Mouse (Mus musculus): Measurements from ENCODE around the gene Rnd1. TPM values are rescaled to one million over a fixed set of nuclear protein-coding genes. Genes with fewer than 3 reads are reported as not detected.

Gene Rnd1
- polyA plus RNA-seq, 1 experiment from 2014 or later: 3.1 TPM

DNA sequence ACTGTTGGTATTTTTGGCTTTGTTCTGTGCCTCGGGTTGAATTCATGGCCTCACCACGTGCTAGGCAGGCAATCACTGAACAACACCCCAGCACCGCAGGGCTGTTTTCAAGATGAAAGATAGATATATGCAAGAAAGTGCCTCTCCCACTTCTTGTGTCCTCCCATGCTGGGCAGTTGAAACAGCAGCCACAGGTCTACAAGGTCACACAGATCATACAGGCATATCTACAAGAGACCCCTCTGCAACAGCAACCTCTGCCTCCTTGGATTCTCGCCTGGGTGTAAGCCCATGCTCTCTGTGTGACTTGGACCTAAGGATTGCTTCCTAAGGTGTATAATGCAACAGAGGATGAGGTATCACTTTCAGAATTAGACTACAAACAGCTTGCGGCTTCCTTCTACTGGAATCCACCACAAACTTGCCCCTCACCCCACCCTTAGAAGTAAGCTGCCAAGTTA is 53.9 kb downstream of the Rnd1 start:
- H3K4me3 ChIP-seq (ENCODE audit: low read depth, low read length): no peak overlapping the region
- H3K36me3 ChIP-seq (ENCODE audit: insufficient read depth, low read length): no peaks in the 10 kb centered on the region
- H3K27me3 ChIP-seq (replicated peaks; ENCODE audit: insufficient read depth, low read length): no peaks in the 10 kb centered on the region
- H3K9ac ChIP-seq (replicated peaks; ENCODE audit: low read depth): no peak overlapping the region
- H3K27ac ChIP-seq (ENCODE audit: low read length): no peak overlapping the region
- no peak for TF ChIP-seq CTCF (IDR thresholded peaks at IDR 0.05)
- no peak for TF ChIP-seq EP300 (IDR thresholded peaks at IDR 0.05)
- no peaks in the 10 kb centered on the region for H3K9me3 ChIP-seq (ENCODE audit: low read length)
- ATAC-seq (no peak), DNase-seq (ENCODE audit: low spot score) (no peak)
- 47% methylated on average over 5 of the region's 5 CpGs for WGBS
- no peak overlapping the region for H3K4me2 ChIP-seq (replicated peaks; ENCODE audit: low read depth, low read length)
- peaks cover under 1% of the 10 kb centered on the region; the same call in 1 of the 2 replicates for H3K4me1 ChIP-seq (ENCODE audit: insufficient read depth, low read depth, low read length)

DNA sequence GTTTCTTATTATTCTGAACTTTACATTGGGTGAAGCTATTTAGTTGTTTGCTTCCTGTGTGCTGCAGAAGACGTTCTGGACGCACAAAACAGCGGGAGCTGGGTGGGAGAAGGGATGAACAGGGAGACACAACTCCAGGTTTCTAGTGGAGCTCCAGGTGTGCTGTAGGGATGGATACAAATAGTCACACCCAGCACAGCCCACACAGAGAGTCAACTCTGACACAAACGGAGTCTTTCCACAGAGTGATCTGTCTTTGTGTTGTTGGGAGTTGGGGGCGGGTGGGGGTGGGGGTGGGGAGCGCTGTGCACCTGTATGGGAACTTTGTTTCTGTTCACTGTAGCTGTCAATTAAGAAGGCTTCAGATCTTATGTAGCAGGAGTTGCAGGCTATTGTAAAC is 54.5 kb downstream of the Rnd1 start:
- 29% methylated on average over 6 of the region's 6 CpGs for WGBS
- TF ChIP-seq EP300 (IDR thresholded peaks at IDR 0.05) (no peak), CTCF (IDR thresholded peaks at IDR 0.05) (no peak)

DNA sequence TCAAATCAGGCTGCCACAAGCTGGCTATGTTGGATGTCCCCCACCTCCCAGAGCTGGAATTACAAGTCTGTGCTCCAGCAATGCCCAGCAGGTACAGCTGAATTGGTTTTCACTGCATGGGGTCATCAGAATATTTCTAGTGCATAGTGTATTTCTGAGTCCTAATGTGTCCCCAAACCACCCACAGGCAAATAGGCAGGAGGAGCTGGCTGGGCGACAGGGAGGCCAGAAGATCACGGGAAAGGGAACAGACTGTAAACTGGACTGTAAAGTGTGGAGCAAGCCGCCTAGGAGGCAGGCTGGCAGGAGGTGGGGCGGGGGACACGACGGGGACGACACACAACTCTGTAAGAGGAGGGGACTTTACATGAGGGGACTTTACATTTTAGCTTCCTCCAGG is 55.1 kb downstream of the Rnd1 start:
- TF ChIP-seq CTCF (IDR thresholded peaks at IDR 0.05) (no peak), EP300 (IDR thresholded peaks at IDR 0.05) (no peak)
- Histone ChIP-seq H3K9me3 (ENCODE audit: low read length) (no peaks in the 10 kb centered on the region), H3K27me3 (replicated peaks; ENCODE audit: insufficient read depth, low read length) (no peaks in the 10 kb centered on the region), H3K36me3 (ENCODE audit: insufficient read depth, low read length) (no peaks in the 10 kb centered on the region), H3K27ac (ENCODE audit: low read length) (no peak overlapping the region), H3K9ac (replicated peaks; ENCODE audit: low read depth) (no peak overlapping the region), H3K4me1 (ENCODE audit: insufficient read depth, low read depth, low read length) (no peaks in the 10 kb centered on the region), H3K4me3 (ENCODE audit: low read depth, low read length) (no peak overlapping the region), H3K4me2 (replicated peaks; ENCODE audit: low read depth, low read length) (no peak overlapping the region)
- WGBS: 9% methylated on average over 7 of the region's 7 CpGs
- DNase-seq (ENCODE audit: low spot score) (no peak), ATAC-seq (no peak)

More for the DNA sequence above, 54.5 kb downstream of the Rnd1 start:
- H3K4me2 ChIP-seq (replicated peaks; ENCODE audit: low read depth, low read length): no peak overlapping the region
- H3K27me3 ChIP-seq (replicated peaks; ENCODE audit: insufficient read depth, low read length): no peaks in the 10 kb centered on the region
- H3K4me1 ChIP-seq (ENCODE audit: insufficient read depth, low read depth, low read length): no peaks in the 10 kb centered on the region
- H3K4me3 ChIP-seq (ENCODE audit: low read depth, low read length): no peak overlapping the region
- H3K9me3 ChIP-seq (ENCODE audit: low read length): no peaks in the 10 kb centered on the region
- no peak overlapping the region for H3K27ac ChIP-seq (ENCODE audit: low read length)
- no peak overlapping the region for H3K9ac ChIP-seq (replicated peaks; ENCODE audit: low read depth)
- DNase-seq (ENCODE audit: low spot score): no peak
- ATAC-seq: no peak
- no peaks in the 10 kb centered on the region for H3K36me3 ChIP-seq (ENCODE audit: insufficient read depth, low read length)

DNA sequence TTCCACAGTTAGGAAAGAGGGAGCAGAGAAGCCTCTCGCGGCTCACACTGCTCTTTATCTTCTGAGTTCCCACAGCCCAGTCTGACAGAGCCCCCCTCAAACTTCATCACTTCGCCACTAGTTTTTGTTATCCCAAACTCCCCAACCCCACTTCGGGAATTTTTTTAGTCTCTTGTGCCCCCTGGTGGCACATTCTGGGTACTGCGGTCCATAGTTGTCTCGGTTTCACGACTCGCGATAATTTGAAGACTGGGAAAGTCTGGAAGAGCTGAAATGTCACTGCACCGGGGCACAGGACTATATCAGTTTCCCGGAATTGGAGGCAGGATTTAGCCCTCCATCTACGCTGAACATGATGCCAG is 60.1 kb downstream of the Rnd1 start:
- Histone ChIP-seq H3K27me3 (replicated peaks; ENCODE audit: insufficient read depth, low read length) (no peaks in the 10 kb centered on the region), H3K9ac (replicated peaks; ENCODE audit: low read depth) (no peak overlapping the region), H3K9me3 (ENCODE audit: low read length) (no peaks in the 10 kb centered on the region), H3K27ac (ENCODE audit: low read length) (no peak overlapping the region), H3K4me2 (replicated peaks; ENCODE audit: low read depth, low read length) (no peak overlapping the region), H3K4me3 (ENCODE audit: low read depth, low read length) (no peak overlapping the region), H3K36me3 (ENCODE audit: insufficient read depth, low read length) (no peaks in the 10 kb centered on the region), H3K4me1 (ENCODE audit: insufficient read depth, low read depth, low read length) (no peaks in the 10 kb centered on the region)
- TF ChIP-seq EP300 (IDR thresholded peaks at IDR 0.05) (no peak), CTCF (IDR thresholded peaks at IDR 0.05) (peak; percentile 87)
- peak; percentile 80 for DNase-seq (ENCODE audit: low spot score)
- 0% methylated on average over 12 of the region's 12 CpGs for WGBS
- peak; percentile 61 for ATAC-seq

DNA sequence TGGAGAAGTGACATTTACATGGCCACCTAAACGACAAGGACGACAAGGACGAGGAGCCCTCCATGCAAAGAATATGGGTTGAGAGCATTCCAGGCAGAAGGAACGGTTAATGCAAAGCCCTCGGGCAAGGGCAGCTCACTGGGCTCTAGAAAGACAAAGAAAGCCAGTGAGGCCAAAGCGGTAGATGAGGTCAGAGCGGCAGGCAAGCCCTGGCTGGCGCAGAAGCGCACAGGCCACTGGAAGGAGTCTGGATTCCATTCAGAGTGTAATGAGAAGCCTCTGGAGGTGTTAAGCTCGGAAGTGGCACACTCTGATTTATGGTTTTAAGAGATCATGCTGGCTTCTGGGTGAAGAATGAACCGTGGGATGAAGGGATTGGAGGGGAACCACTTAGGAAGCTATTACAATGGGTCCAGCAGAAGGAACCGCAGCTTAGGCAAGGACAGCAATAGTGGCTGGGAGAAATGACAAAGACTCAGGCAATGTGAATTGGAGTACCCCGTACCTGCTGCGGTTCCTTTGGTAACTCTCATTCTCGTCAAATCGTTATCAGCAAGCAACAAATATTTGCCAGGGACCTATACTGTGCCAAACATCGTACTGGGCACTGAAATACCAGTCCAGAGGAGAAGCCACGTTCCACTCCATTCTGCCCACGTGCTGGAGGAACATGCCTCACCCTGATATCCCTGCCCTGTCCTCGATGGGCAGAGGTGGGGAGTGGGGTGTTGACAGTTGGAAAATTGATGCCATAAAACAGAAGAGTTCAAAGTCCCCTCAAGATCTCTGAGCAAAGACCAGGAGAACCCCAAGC is 60.7 kb downstream of the Rnd1 start:
- no peak overlapping the region for H3K9ac ChIP-seq (replicated peaks; ENCODE audit: low read depth)

DNA sequence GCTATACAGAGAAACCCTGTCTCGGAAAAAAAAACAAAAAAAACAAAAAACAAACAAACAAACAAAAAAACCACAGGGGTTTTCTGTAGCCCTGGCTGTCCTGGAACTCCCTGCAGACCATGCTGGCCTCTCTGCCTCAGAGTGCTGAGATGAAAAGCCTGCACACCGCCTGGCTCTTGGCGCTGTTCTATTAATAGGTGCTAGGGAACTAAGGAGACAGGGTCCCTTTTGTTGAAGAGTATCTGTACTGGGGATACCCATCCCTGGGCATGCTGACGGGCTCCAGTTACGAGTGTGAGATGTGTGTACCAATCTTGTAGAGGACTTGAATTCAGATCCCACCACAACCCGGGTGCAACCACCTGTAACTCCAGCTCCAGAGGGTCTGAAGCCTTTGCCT is 61.5 kb downstream of the Rnd1 start:
- no peaks in the 10 kb centered on the region for H3K36me3 ChIP-seq (ENCODE audit: insufficient read depth, low read length)
- no peaks in the 10 kb centered on the region for H3K27me3 ChIP-seq (replicated peaks; ENCODE audit: insufficient read depth, low read length)
- TF ChIP-seq CTCF (IDR thresholded peaks at IDR 0.05): no peak
- no peak for TF ChIP-seq EP300 (IDR thresholded peaks at IDR 0.05)
- no peak overlapping the region for H3K9ac ChIP-seq (replicated peaks; ENCODE audit: low read depth)
- H3K4me3 ChIP-seq (ENCODE audit: low read depth, low read length): no peak overlapping the region
- DNase-seq (ENCODE audit: low spot score): no peak
- no peaks in the 10 kb centered on the region for H3K9me3 ChIP-seq (ENCODE audit: low read length)
- no peak overlapping the region for H3K4me2 ChIP-seq (replicated peaks; ENCODE audit: low read depth, low read length)
- 75% methylated on average over 6 of the region's 6 CpGs for WGBS
- H3K27ac ChIP-seq (ENCODE audit: low read length): no peak overlapping the region
- H3K4me1 ChIP-seq (ENCODE audit: insufficient read depth, low read depth, low read length): no peaks in the 10 kb centered on the region
- ATAC-seq: no peak

More for the DNA sequence above, 60.7 kb downstream of the Rnd1 start:
- ATAC-seq (peak; percentile 35; the same call in 1 of the 2 replicates), DNase-seq (ENCODE audit: low spot score) (no peak)
- H3K9me3 ChIP-seq (ENCODE audit: low read length): no peaks in the 10 kb centered on the region
- H3K27ac ChIP-seq (ENCODE audit: low read length): no peak overlapping the region
- H3K36me3 ChIP-seq (ENCODE audit: insufficient read depth, low read length): no peaks in the 10 kb centered on the region
- no peaks in the 10 kb centered on the region for H3K27me3 ChIP-seq (replicated peaks; ENCODE audit: insufficient read depth, low read length)
- 37% methylated on average over 20 of the region's 20 CpGs for WGBS
- H3K4me1 ChIP-seq (ENCODE audit: insufficient read depth, low read depth, low read length): no peaks in the 10 kb centered on the region
- no peak overlapping the region for H3K4me2 ChIP-seq (replicated peaks; ENCODE audit: low read depth, low read length)
- no peak overlapping the region for H3K4me3 ChIP-seq (ENCODE audit: low read depth, low read length)
- TF ChIP-seq CTCF (IDR thresholded peaks at IDR 0.05): no peak
- TF ChIP-seq EP300 (IDR thresholded peaks at IDR 0.05): no peak

Measured in lung, postnatal 0 days (tissue).